Mouse (Mus musculus) 3134 (cell line): ENCODE data around the gene Eif4e3.

Source experiments
- DNase-seq: peaks from one replicate; pipeline ENCODE4 v3.0.0-alpha.2; 2011; ENCODE audit warnings: low spot score; ENCODE audit not compliant: insufficient read length; ENCODE audit errors: extremely low read depth

Gene Eif4e3

DNA sequence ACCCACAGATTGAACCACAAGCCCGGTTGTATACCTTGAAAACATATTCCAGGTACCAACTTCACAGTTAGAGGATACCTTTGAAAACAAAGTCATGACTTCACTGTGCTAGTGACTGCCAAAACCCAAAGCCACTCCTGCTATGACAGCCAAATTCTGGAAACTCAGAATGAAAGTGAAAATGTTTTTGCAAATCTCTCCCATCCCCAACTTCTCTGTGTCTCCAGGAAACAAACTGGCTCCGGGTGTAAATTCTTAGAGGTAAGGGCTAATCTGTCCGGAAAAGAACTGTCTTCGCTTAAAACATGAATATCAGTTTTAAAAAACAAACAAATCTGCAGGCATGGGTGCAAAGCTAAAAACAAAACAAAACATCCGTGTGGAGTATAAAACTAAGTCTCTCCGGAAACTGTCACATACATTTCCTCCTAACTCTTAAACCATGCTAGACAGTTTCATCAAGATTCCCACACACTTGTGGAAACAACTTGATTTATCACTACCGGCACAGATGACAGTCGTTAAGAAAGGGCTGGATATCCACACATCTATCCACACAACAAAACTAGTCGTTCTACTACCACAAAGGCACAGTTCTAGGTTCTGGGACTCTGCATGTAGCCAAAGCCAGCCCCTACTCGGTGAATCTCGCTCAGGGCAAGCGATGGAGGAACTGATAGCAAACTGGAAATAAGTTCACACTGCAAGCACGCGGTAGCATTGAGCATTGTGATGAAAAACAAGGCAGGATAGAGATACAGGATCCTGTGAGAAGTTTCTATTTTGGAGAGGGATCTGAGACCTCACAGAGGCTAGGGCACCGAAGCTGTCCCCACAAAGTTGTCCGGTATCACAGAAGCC, 884 bp downstream of the Eif4e3 start:
- DNase-seq, result no peak

DNA sequence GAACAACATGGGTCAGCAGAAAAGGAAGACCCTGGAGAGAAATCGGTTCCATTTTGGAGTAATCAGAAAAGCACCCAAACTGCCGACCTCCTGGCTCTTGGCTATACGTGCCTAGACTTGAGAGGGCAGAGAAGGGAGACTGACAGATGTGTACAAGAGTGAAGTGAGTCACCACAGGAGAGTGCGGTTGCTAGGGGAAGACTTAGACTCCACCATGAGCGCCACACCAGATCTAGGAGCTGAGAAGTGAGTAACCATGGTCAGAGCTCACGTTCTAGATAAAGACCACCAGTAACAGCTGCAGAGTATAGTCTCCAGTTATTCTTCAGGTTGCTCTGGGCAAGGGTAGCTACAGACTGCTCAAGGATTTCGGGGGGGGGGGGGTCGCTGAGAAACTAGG, 3.3 kb downstream of the Eif4e3 start:
- no peak for DNase-seq

DNA sequence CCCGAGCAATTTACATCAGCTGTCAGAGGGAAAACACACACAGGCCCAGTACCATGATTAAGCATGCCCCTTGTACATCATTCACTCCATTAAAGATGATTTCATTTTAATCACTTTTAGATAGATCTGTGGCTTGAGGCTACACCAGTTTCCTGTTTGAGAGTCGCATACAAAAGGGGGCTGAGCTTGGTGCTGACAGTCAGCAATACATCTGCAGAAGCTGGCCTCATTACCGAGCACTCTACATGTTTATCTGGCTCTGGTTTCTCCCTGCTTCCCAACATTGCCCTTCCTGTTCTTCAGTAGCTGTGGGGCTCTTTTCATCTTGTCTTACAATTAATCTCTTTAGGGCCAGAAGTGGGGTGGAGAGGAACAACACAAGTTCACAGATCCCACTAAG, 6.1 kb downstream of the Eif4e3 start:
- no peak for DNase-seq

DNA sequence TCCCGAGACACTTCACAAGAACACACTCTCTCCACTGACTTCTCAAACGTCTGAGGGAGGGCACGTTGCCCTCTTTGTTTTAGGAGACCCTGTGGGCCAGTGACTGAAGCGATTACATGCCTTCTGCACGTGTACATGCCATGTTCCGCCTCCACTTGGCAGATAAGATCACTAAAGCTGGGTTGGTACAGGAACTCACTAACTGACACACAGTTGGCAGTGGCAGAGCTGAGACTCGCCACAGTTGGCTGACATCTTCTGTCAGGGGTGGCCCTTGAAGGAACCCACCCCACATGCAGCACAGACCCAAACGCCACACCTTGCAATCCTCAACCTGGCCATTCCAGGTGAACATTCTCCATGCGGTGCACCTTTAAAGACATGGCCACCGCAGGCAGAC, 8.0 kb downstream of the Eif4e3 start:
- no peak for DNase-seq

DNA sequence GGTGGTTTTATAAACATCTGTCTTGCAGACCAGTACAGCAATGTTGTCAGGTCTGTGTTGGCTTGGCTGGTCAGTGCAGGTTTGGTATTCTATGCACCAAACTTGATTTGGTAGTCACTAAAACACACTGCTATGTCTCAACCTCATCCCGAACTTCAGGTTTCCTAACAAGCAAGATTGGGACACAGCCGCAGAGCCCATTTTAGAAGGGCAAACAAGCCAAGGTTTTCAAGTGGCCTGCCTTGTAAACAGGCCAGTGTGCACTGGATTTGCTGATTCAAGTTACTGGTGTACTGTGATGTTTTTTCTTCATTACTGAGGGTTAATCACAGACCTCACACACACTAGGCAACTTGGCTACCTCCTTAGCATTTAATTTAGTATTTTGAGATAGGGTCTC, 10.5 kb downstream of the Eif4e3 start:
- no peak for DNase-seq

DNA sequence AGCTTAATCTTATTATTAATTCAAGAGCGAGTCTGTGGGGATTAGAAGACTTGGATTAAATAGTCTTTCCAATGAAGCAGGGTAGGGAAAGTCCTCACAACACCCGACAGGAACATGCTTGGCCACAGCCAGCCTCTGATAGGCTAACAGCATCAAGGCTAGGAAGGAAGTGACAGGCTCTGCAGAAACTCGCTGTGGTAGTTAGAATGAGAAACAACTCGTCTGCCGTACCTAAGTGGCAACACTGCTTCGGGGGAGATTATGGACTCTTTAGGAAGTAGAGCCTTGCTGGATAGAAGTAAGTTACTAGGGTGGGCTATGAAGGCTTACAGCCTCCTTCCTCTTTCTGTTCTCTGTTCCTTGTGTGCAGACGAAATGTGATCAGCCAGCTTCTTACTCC, 11.1 kb downstream of the Eif4e3 start:
- no peak for DNase-seq

DNA sequence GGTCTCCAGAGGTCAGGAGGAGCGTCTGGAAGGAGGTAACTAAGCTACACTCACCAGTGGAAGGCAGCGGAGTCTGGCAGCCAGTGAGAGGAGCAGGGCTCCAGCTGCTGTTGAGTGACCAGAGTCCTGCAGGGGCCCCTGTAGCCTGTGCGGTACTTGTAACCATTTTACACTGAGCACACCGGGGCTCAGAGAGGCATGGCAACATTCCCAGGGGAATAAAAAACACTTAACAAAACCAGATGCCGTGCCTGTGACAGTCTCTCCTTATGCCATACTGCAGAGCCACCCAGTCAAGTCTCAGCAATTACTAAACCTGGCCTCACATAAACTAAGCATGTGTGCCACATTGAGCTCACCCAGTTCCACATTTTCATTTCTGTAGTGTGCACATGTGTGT, 12.2 kb downstream of the Eif4e3 start:
- DNase-seq, result no peak

DNA sequence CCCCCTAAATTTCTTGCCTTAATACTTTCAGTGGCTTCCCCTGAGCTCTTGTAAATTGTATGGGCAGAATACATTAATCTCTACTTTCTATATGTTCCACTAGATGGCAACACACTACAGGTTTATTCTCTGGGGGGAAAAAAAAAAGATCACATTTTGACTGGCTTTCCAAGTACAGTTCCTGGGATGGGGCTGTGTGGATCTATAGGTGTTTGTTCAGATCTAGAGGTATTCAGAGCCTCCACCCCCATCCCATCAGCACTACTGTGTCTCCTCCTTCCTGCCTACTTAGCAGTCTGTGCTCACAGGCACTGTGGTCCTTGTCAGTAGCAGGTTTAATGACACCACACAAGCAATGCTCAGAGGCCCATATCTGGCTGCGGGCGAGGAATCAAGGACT, 14.2 kb downstream of the Eif4e3 start:
- DNase-seq, result no peak

DNA sequence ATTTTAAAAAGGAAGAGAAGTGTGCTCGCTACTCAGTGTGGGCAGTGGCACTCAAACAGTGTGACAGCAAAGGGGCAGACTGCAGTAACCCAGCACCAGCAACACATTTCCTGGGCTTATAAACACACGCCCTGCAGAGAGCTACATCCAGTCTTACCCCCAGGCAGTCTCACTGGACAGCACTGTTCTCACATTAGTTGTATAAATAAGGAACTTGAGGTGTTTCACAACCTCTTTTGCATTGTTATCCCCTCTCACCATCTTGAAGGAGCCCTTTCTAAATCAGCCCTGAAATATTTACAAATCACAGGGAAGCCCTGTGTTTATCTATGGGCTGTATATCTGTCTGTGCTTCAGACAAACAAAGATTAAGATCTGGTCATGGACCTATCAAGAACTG, 17.3 kb downstream of the Eif4e3 start:
- no peak for DNase-seq

DNA sequence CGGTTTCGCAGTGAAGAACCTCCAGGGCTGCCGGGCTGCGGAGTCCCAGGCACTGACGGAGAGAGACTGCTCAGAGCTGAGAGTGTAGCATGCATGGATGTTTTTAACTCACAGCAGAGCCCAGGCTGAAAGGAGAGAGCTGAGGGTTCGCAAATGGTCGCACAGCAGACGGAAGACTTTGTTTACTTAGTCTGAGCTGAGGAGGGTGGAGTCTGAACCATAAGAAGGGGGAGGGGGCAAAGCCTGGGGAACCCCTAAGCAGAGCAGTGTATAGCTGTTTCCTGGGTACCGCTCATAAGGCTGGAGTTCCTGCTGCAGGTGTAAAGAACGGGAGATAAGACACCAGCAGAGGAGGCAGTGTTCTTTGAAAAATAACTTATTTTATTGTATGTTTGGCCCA, 20.2 kb downstream of the Eif4e3 start:
- DNase-seq, result no peak

DNA sequence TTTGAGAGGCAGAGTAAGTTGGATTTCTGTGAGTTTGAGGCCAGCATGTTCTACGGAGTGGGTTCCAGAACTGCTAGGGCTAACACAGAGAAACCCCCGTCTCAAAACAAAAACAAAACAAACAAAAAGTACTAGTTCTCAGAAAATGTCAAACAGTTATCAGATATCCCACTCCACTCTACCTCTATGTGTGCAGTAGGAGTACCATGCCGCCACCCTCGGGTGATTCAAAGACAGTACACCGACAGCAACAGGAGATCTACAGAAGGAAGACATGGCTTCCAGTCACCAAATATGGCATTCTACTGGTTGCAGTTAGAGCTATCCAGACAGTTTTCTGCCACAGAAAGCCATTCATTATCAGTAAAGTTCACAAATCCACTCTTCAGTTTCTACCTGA, 21.7 kb downstream of the Eif4e3 start:
- no peak for DNase-seq

DNA sequence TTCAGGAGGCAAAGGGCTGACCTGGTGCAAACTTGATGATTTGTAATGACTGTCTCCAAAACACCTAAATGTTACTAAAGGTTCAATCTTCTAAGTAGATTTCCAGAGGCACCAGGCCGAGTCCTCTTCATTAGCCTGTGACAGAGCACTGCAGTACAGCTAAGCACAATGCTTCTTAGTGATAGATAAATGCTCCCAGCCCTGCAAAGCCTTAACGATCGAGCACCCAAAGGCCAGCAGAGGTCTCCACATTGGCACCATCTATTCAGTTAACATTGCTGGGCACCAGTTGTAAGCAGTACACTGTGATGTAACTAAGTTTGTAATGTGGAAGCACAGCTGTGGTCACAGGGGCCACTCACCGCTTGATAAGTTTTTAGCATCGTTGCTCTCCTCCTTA, 22.2 kb downstream of the Eif4e3 start:
- DNase-seq, result no peak

DNA sequence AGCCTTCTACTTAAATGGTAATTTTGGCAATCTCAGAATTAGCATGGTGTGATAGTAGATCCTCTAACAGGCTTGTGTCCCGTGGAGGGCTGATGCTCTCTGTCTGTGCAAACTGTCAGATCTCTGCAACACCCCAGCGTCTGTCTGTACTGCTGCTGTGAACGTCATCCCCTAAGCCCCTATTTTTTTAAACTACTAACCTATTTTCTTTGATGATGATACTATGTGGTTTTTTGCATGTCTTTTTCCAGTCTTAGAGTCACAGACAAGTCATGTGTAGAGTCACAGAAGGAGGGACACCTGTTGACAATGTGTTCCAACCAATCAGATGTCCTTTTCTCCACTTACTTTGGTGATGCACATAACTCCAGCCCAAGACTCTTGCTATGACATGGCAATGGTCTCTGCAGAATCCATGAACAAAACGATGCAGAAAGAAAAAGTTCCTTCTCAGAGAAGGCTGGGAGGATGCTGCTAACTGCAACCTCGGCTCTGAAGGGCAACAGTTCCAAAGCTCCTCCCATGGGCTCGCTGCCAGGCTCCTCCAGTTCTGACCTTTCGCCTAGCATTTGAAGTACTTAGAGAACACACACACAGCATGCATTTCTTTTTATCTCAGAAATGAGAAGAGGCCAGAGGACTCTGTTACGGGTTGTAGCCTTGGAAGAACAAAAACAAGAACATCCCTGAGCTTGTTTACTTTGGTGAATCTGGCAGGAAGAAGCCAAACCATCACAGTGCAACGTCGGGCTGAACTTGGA, 23.0 kb downstream of the Eif4e3 start:
- no peak for DNase-seq

DNA sequence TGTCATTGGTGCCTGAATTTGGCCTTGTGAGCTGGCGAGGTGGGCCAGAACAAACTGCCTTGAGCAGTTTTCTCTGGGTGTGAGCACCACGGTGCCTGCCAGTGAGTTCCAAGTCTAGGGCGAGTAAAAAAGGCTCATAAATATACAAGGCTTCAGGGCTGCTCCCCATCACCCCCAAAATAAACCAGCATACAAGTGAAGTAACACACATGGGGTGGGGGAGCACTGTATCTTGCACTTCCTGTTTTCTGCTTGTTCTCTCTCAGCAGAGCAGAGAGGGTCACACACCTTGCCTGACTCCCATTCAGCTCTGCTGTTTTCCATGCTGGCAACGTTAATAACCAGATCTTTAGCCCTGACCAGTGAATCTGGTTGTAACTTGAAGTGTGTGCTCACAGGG, 29.1 kb downstream of the Eif4e3 start:
- DNase-seq, result no peak

DNA sequence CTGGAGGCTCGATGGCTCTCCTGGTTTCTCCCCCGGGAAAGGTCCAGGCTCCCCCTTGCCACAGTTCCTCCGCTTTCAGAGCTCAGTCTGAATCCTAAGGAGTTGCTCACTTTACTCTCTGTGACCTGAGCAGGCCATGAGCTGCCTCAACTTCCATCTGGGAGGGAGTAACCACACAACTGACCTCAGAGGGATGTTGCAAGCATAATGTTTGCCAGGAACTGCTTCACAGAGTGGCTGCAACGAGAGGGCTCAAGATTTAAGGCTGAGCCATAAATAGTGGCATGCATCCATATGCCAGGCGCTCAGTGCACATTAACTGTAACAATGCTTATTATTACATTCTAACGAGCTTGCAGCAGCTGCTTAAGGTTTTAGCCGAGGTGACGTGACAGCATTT, 29.8 kb downstream of the Eif4e3 start:
- DNase-seq, result no peak

DNA sequence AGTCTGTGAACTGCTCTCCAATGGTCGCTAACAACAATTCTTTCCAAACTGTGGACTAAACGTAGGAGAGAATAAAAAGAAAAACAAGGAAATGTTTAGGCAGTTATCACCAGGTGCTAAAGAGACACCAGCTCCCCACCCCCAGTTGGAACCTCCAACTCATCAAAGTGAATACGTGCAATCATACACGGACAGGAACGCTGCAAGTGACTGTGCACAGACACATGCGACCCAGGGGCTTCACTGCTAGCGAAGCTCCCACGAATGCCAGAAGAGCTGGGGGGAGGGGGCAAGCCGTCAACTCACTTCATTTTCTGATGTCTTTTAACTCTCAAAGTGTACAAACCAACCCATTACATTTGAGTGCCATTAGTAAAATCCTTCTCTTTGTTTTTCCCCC, 30.4 kb downstream of the Eif4e3 start:
- DNase-seq, result no peak

DNA sequence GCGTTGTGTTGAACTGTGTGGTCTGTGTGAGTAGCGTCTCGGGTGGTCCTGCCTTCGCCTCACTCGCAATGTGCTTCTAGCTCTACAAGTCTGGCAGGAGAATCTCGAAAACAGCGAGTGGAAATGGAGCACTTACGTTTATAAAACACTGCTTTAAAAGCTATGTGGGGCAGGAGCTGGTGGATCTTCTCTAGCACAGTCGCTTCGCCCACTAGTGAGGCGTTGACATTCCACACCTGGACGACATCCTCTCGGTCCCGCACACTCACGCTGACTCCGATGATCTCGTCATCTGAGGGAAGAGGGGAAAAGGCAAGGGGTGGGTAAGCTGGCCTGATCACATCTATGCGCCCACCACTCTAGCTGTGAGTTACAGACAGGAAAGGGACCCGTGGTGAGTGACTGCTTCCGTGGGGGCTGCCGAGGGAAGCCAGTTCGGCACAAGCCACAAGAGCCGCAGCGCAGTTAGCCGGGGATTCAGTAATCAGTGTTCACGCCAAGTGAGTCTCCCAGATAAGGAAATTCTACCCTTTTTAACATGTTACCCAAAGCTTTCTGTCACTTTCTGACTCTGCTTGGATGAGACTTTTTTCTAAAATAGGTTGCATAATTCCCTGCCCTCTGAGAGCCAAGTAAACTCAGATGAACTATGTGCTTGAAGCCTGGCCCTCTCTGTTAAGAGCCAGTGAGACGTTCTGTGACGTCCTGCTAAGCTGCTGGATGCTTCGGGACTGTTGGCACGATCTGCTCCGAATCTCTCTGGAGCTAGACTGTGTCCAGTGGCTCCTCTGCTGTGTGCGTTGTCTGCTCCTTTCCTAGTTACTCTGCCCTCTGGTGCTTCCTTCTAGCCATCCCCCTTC, 34.2 kb downstream of the Eif4e3 start:
- DNase-seq, result no peak

DNA sequence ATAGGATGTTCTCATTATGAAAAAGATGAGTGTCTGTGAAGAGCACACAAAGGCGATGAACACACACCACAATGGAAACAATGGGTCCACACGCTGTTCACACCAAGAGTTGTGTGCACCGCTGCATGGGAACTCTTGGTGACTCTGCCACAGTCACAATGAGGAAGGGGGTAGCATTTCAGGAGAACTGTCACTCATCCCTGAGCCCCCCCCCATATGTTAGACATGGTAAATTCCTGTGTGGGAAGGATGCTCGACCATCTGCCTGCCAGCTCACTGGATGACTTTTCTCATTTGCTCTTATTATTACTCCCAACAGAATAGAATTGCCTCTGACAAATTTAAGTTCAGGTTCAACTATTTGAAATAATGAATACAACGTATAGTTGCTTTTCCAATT, 34.9 kb downstream of the Eif4e3 start:
- DNase-seq, result no peak

DNA sequence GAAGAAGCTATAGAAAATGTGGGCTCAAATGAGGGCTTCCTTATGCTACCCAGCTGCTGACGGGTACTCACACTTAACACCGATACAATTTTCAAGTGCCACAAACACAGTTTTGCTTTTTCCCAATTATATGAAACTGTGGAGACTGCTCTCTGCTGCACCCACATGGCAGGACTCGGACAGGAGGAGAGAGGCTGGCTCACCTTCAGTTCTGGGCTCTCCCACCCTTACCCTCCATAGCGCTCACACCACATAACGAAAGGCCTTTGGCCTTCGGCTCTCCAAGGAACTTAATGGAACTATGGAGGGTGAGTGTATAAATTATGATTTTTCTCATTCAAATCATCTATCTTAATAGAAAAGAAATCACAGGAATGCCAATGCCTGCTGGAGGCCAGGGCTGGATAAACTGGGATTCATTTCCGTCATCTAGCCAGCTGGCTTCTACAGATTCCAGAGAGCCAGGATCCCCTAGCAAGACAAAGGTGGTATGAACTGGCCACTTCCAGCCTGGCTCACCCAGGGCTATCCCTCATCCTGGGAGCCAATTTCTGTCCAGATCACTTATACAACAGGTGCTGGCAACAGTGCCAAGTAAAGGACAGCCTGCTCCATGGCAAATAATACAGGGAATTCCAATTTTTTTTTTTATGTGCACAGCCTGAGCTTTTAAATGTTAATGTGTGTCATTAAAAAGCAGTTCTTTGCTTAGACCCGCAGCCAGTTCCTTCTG, 36.7 kb downstream of the Eif4e3 start:
- no peak for DNase-seq

DNA sequence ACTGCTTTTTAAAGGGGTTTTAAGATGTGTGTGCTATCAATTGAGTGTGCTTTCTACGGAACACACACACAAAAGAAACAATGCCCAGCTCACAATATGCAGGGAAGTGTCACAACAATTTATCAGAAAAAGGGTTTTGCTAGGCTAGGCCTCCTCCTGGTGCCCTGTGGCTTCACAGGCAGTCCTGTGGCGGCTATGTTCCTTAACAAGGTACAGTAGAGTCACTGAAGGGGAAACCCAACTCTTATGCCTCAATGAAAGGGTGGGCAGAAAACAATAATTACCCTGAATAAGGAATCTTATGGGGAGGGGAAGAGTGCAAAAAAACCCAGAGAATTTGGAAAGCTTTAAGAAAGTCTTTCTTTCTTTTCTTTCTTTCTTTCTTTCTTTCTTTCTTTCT, 40.2 kb downstream of the Eif4e3 start:
- DNase-seq, result no peak

DNA sequence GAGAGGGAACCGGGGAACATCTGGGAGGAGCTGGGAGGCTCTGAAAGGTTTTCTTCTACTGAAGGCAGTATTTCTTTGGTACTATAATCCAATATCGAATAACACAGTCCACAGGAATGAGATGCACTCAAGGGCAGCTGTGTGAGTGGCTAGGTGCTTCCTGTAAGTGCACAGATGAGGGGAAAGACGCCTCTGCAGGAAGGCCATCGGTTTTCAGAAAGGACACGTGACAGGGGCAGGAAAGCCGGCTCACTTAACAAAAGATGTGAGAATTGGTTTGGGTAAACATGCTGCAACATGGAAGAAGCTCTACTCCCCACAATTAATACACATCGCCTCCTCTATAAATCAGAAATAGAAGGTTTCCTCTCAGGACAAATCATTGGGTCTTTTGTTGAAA, 40.8 kb downstream of the Eif4e3 start:
- no peak for DNase-seq
